Mouse (Mus musculus): Measurements from ENCODE around the gene Dnaja3.

Gene Dnaja3

DNA sequence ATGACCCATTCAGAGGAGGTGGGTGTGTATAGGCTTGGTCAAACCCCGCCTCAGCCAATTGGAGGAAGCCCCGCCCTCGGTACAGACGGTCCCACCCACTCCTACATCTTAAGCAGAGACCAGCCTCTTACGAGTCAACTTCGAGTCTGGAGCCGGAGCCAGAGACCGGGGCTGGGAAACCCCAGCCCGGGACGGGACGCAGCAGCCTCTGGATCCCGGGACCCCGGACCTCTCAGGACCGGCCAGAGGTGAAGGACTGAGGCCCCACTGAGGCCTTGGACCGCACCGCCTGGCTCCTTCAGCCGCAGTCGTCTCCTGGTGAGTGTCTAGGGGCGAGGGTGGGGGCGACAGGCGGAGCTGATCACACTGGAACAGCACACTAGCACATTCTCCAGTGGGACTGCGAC, at the start of gene Dnaja3, which contains the start of gene Vasn:
Dnaja3 (plus strand) TSS at position 159 of the 407 bp plus-strand sequence.
Vasn (plus strand) TSS at position 111 of the 407 bp plus-strand sequence.
- DNase-seq = peak; percentile 91

DNA sequence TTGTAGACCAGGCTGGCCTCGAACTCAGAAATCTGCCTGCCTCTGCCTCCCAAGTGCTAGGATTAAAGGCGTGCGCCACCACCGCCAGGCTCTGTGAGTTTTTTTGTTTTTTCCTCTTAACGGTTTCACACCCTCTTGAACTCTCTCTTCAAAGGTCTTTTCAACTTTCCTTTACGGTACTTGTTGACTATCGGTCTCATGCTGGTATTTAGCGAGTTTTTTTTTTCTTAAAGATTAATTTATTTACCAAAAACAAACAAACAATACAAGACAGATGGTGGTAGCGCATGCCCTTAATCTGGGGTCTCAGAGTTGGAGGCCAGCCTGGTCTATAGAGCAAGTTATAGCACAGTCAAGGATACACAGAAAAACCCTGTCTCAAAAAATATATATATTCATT, 49.6 kb upstream of the Dnaja3 start:
- DNase-seq = no peak

DNA sequence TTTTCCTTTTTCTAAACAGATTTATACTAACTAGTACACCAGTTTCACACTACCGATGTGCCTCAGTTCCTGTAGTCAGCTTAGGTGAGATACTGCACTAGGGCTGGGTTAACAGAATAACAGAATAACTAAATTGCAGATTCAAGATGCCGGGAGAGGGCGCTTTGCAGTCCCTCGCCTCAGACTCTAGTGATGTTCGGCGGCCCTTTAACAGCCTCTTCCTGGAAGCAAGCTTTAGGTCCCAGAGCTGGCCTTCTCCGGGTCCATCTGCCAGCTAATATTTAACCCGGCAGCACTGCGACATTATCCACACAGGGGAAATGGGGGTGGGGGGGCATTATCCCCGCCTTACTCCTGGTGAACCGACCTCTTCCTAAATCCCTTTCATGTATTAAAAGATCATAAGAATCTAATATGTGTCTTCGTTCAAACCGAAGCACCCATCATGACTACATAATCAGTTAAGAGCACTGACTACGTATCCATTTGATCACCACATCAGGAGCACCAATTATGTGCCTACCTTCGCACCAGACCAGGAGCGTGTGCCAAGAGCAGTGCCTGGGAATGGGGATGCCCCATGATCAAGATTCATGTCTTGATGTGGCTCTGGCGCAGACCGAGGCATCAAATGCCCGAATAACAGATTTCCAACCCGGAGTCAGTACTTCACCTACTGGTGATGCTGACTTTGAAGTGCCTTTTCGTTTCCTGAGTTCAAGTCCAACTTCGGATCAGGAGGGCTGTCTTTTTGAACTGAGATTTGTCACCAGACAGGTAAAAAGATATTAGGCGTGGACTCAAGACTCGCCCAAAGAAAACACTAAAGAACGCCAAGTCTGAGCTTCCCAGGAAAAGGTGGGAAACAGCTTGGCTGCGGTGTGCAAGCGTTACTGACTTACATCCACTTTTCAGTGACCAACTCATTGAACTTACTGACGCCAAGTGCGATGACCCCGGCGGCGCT, 46.6 kb upstream of the Dnaja3 start:
- DNase-seq = peak; percentile 63

DNA sequence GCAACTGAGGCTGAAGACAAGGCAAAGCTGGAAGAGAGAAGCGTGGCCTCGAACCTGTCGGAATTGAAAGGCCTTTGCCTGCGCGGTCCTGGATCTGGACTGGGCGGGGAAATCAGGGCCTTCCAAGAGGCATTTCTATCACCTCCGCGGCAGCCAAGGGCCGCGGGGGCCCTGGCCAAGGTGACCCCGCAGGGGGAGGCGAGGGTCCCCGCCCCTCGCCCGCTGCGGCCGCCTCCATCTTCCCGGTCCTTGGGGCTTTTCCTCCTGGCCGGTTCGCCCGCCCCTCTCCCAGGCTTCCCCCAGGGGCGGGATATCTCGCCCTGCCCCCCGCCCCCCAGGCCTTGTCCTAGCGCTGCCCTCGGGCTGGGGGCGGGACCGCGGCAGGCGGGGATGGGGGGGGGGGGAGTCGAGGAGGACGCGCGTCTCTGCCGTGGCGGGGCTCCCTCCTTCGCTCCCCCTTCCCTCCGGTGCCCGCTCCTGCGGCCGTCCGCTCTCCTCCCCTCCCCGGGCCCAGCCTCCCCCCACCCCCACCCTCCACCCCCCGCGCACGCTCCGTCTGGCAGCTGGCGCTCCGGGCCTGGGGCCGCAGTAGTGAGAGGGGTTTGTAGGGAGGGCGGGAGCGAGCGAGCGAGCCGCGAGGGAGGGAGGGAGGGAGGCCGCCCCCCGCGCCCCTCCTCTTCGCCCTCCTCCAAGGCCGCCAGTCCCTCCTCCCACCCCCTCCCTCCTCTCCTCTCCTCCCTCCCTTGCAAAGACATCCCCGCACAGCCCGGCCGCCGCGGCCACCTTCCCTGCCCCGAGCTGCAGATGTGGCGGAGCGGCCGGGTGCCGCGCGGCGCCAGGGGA, 45.6 kb upstream of the Dnaja3 start, which contains the start of gene Glis2:
Glis2 (plus strand) TSS at position 743 of the 843 bp plus-strand sequence.
- peak; percentile 79 for DNase-seq

- DNase-seq = no peak
Measured at GRCm38 (mm10) chr16:4594814-4595526, 44.8 kb upstream of the Dnaja3 start.

GRCm38 (mm10) chr16:4595527-4595963, 44.2 kb upstream of the Dnaja3 start:
- DNase-seq = no peak

DNA sequence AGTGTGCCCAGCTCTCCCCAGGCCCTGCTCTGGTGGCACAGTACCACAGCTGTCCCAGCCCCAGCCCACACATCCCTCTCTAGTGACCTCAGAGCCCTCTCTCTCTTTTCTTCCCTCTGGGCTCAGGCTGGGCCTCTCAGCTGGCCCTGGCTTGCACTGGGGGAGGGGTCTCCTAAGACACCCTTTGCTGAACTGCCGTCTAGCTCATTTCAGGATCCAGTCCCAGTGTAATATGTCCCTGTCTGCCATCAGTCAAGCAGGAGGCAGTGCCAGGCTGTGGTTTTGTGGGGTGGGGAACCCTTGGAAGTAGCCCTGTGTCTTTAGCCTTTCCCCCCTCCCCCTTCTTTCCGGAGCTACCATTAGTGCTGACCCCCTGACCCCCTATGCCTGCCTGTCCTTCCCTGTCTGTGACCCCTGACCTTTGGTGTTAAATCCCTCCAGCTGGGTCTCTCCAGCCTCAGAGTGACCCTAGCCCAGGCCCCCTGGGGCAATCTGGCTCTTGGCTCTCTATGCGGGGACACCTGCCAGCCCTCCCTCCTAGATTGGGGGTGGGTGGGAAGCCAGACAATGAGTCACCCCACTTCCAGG, 43.6 kb upstream of the Dnaja3 start:
- no peak for DNase-seq

DNA sequence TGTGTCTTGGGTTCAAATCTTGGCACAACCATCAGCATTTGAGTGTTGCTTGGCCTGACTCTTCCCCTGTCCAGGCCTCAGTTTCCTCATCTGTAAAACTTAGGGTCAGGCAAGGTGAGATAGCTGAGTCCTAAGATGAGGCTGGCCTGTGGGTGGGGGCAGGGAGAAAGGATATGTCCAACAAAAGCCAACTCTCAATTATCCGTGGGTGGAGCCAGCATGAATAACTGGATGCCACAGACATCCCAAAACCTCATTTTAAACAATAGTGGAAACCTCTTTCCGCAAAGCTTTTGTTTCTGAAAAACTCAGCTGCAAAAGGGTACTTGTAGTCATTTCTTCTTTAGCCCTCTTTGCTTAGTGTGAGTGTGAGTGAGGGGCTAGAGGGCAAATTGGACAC, 43.0 kb upstream of the Dnaja3 start:
- DNase-seq = no peak

DNA sequence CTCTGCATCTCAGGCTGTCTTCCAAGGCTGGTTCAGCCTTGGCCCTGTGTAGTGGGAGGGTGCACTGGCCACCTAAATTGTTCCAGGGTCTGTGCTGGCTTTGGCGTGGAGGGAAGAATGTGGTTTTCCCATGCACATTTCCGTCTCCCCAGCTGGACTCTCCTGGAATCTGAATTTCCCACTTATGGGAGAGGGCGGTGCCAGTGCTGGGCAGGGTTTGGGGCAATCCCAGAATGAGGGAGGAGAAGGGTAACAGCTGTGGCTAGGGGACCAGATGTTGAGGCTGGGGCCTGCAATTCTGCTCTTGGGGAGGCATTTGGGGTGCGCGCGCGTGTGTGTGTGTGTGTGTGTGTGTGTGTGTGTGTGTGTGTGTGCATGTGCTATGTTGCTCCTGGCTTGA, 42.5 kb upstream of the Dnaja3 start:
- no peak for DNase-seq

DNA sequence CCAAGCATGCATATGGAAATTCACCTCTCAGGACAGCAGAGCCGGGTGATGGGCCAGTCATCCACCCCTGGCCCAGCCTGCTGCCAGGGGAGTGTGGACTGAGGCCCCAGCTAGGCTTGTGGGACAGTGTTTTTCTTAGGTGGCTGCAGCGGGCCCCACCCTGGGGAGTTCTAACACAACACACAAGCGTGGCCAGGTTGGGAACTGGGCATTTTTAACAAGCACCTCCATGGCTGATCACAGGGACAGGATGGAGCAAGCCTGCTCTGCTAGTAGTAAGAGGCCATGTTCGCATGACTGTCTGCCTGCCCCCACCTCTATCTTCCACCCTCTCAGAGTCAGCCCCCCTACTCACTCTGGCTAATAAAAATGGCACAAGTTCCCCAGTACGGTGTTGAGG, 41.7 kb upstream of the Dnaja3 start:
- no peak for DNase-seq

- DNase-seq = no peak
Measured at GRCm38 (mm10) chr16:4598891-4599543, 40.8 kb upstream of the Dnaja3 start.

DNA sequence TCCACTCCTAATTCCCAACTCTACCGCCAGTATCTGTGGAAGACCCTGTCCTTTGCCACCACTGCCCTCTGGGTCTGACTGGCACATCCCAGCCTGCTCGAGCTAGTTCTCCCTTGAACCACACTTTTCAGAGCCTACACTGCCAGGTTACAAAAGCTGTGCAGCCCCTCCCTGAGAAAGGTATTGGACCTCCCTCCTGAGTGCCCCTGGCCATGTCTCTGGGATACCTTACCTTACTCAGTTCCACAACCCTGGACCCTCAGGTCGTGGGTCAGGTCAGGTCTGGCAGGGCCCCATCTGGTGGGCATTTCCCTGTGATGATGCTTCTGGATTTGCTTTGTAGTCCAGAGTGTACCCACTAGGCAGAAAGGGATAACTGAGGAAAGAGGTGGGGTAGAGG, 40.2 kb upstream of the Dnaja3 start:
- DNase-seq = no peak

DNA sequence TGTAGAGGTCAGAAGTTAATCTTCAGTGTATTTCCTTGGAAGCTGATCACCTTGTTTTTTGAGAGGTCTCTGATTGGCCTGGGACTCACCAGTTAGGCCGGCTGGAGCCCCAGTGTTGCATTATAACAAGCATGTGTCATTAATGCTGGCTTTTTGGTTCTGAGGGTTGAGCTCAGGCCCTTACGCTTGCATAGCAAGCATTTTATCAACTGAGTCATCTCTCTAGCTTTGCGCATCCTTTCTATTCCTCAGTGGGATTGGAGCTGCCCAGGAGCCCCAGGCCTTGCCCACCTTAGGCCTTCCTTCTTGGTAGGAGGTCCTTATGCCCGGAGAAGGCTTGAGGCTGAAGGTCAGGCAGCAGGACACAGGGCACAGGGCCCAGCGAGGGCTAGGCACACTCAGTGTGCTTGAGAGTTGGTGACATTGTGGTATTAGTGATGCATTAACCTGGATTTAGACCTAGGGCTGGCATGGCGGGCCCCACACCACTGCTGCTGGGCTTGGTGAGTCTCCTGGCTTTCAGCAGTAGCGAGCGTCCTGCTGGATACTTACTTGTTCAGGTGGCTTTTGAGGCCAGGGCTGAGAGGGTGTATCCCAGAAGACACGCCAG, 39.0 kb upstream of the Dnaja3 start:
- no peak for DNase-seq

DNA sequence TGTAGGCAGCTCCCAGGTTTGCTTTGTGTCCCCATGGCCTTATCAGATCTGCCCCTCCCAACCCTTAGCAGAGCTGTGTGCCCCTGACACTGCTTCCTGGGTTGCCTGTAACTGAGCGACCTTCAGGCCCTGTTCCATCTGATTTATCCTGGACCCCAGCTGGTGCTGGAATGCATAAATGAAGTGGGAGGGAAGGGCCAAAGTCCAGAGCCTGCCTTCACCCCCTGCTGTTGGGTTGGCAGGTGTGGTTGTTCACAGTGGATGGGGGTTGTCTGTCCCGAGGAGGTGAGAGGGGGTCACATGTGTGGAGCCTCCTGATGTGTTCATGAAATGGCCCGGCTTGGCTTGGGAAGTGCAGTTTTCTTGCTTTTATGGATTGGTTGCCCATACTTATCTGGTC, 37.6 kb upstream of the Dnaja3 start:
- no peak for DNase-seq

GRCm38 (mm10) chr16:4602766-4603452, 36.9 kb upstream of the Dnaja3 start:
- no peak for DNase-seq

GRCm38 (mm10) chr16:4603453-4603837, 36.3 kb upstream of the Dnaja3 start:
- DNase-seq = no peak

GRCm38 (mm10) chr16:4604293-4604837, 35.4 kb upstream of the Dnaja3 start:
- DNase-seq = no peak

- no peak for DNase-seq
Measured at GRCm38 (mm10) chr16:4605514-4606131, 34.2 kb upstream of the Dnaja3 start.

GRCm38 (mm10) chr16:4606431-4607084, 33.2 kb upstream of the Dnaja3 start:
- peak; percentile 52 for DNase-seq
